Mouse (Mus musculus): ENCODE measurements around the gene Nlrc5.
"Not testable (repeated sequence)": the region's sequence is repeated elsewhere in the genome, so short reads cannot be mapped to it uniquely, and the experiment has no call there.

Gene Nlrc5

DNA sequence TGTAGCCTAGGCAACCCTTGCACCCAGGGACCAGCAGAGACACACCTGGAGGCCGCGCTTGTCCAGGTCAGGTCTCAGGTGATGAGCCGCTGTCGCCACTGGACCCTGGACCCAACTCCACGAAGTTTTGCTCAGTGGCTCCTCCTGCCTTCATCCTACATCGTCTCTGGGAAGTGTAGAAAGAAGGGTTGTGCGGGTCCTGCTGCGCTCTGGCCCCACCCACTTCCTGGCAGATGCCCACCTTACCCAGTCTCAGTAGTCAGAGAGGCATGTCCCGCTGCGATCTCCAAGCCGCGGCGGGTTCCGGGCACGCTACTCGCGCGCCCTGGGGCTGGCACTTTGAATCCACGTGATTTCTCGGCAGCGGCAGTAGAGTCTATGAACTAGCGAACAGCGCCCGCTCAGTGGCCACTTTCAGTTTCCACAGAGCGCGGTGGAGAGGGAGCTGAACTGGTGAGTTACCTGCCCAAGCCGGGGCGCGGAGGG is at the start of gene Nlrc5:
TSS of gene Nlrc5 (plus strand) at position 376 of the 486 bp plus-strand sequence.
- DNase-seq (ENCODE audit: low read depth, low spot score): peak; percentile 52

DNA sequence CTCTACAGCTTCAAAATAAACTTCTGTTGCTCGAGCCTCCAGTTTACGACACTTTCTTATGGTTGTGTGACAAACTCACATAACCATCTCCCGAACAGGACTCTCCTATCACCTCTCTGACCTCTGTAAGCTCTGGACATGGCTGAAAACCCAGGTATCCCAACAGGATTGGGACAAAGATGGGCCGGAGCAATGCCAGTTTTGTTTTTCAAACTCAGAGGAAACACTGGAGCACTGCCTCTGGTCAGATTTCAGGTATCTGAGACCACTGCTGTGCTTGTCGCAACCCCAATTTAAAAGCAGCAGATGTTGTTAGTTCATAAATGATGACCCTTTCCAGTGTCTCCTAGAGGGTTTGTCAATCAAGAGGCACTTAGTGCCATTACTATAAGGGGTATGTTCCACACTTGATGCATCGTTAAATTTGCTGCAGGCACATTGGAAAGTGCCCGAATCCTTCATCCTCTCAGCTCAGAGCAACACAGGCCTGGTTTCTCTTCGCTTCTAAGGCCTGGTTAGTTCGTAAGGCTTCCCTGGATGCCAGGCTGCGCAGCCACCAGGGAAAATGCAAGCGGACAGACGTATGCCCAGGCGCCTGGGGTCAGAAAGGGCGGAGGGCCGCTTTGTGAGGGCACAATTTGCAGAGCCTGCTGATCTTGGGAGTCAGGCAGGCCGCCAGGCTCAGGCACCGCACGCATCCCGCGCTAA is 48.5 kb upstream of the Nlrc5 start:
- peak; percentile 22 for DNase-seq (ENCODE audit: low read depth, low spot score)

DNA sequence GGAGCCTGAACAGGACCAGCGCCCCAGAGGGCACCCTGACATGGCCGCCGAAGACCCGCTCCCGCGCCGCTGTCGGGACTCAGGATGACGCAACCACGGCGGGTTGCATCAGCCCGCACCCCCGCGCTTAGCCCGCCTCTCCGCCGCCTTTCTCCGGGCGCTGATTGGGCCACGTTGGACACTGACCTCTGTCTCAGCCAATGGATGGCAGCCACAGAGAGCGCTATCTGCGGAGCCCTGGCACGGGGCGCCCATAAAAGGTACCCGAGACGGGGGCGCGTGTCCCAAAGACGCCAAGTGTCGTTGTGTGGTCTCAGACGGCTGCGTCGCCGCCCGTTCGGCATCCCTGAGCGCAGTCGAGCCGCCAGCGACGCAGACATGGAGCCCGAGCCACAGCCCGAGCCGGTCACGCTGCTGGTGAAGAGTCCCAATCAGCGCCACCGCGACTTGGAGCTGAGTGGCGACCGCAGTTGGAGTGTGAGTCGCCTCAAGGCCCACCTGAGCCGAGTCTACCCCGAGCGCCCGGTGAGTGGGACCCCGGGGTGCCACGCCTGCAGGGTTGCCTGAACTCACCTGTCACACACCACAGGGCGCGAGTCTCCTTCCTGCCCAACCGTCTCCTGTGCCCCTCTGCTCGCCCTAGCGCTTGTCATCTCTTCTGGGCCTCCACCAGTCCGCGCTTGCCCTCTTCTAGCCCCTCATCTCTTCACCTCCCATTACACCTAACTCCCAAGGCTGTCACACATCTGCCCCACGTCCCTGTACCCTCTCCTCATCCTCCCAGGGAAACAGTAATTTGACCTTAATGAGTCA is 47.7 kb upstream of the Nlrc5 start, which contains the start of gene Herpud1:
TSS of gene Herpud1 (plus strand) at position 225 of the 813 bp plus-strand sequence.
- DNase-seq (ENCODE audit: low read depth, low spot score): peak; percentile 98

DNA sequence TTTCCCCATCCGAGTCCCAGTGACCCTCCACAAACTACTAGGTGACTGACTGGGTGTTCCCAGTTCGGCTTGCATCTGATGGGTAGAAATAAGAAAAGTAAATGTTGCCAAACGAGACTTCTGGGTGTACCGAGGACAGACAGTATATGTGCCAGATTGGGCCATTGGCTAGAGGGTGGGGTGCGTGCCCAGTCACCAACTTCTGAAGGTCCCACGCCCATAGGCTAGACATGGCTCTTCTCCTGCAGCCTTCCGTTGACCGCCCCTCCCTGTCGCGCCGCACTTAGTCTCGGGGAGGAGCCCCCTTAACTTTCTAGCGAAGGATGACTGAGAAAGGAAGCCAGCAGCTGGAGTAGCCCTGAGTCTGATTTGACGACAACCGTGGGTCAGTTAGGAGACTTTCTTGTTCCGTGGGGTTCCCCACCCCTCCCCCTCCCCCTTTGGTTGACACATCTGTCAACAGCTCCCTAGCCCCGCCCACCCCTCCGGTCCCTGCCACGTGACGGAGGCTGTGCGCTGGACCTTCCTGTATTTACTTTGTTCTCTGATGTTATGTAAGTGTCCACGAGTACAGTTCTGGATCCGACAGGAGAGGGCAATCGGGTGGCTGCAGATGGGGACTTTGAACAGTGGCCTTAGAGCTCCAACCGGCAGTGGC is 47.0 kb upstream of the Nlrc5 start:
- DNase-seq (ENCODE audit: low read depth, low spot score): peak; percentile 98

DNA sequence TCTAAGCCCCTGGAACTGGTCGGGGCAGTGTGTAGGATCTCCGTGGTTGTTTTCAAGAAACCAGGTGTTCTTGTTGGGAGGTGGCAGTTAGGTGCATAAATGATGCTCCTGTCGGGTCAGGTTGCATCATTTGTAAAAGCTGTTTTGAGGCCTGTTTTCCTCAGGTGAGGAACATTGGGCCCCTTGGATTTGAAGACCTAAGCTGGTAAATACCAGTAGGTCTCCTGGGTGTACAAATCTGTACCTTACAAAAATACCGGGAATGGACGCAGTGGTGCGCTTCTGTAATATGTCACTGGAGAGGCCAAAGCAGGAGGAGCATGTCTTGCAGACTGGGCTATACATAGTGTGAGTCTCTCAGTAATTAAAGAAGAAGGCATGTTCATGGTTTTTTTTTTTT is 46.4 kb upstream of the Nlrc5 start:
- DNase-seq (ENCODE audit: low read depth, low spot score): peak; percentile 18

DNA sequence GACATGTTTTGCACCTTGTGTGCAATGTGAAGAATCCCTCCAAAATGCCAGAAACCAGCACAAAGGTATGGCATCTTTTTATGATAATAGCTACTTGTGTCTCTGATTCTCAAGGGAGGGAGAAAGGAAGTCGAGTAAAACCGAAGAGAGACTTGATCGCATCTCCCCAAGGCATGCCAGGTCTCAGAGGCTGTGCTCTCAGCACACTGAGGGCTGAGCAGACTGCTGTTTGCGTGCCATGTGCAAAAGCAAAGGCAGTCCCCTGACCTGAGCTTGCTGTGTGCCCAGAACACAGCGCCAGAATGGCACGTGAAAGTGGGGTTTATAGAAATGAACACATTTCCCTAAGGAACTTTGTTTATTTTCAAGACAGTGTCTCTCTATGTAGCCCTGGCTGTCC is 44.6 kb upstream of the Nlrc5 start:
- DNase-seq (ENCODE audit: low read depth, low spot score): no peak

DNA sequence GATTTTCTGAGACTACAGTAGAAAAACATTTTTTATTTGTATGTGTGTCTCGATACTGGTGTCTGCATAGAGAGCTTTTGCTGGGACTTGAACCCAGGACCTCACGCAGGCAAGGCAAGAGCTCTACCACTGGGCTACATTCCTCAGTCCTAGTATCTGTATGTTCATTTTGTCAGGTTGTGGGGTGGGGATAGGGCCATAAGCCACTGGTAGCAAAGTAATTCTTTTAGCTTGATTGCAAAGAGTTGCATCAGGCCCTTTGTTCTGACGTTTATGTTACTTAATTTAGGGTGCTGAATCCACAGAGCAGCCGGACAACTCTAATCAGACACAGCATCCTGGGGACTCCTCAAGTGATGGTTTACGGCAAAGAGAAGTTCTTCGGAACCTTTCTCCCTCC is 43.7 kb upstream of the Nlrc5 start:
- no peak for DNase-seq (ENCODE audit: low read depth, low spot score)

DNA sequence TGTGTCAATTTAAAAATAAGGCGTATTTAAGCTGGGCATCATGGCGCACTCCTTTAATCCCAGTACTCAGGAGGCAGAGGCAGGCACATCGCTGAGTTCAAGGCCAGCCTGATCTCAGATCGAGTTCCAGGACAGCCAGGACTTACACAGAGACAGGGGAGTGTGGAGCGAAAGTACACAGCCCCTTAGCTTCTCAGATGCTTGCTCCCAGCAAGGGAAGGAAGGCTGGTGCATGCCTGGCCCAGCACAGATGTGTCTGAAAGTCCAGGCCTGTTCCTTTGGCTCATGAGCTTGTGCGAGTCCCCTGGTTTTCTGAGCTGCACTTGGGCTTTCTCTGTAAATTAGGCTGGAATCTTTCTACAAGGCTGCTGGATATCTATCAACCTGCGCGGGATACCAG is 43.2 kb upstream of the Nlrc5 start:
- DNase-seq (ENCODE audit: low read depth, low spot score): no peak

DNA sequence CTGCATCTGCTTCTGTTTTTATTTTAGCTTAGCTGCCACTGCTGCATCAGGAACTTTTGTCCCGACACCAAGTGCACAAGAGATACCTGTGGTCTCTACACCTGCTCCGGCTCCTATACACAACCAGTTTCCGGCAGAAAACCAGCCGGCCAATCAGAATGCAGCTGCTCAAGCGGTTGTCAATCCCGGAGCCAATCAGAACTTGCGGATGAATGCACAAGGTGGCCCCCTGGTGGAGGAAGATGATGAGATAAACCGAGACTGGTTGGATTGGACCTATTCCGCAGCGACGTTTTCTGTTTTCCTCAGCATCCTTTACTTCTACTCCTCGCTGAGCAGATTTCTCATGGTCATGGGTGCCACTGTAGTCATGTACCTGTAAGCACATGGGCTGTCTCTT is 42.0 kb upstream of the Nlrc5 start:
- peak; percentile 46 for DNase-seq (ENCODE audit: low read depth, low spot score)

DNA sequence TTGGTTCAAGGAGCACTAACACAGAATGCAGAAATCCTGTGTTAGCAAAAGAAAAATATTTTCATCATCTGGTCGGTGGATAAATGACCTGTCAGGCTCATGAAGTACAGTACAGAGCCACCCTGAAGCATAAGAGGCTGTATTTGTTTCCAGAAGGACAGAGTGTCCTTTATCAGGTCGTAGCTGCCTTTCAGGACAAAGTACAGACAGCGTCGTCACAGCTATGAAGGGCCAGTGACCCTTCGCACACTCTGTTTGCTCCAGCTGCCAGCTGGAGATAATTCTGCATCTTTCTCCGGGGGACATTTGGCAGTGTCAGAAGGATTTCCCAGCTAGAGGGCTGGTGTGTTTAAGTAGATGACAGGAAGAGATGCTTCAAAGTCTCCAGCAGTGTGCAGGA is 41.5 kb upstream of the Nlrc5 start:
- DNase-seq (ENCODE audit: low read depth, low spot score): no peak

DNA sequence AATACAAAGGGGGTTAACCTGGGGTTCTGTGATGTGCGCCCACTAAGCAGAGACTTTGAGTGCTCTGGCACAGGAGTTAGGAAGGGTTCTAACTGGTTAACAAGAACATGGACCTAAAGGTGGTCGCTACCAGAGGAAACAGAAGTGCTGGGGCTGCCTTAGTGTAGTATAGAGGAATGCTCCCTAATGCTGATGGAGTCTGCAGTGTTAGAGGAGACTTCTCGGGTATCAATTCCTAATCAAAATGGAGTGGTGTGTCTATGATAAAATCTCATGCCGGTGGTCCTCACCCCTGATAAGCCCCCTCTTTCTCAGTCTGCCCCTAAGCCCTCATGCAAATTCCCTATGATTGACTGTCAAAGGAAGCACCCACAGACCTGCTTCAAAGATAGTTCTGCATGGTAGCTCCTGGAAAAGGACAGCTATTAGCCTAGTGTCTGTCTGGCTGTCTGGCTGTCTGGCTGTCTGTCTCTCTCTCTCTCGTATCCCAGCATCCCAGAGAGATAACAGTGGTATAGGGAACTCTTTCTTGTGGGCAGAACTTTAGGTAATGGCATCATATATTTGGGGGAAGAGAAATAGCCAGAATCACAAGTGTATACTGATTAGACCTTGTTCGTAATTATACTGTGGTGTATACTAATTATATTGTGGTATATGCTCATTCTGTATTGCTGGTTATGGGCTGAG is 38.2 kb upstream of the Nlrc5 start:
- DNase-seq (ENCODE audit: low read depth, low spot score): no peak

DNA sequence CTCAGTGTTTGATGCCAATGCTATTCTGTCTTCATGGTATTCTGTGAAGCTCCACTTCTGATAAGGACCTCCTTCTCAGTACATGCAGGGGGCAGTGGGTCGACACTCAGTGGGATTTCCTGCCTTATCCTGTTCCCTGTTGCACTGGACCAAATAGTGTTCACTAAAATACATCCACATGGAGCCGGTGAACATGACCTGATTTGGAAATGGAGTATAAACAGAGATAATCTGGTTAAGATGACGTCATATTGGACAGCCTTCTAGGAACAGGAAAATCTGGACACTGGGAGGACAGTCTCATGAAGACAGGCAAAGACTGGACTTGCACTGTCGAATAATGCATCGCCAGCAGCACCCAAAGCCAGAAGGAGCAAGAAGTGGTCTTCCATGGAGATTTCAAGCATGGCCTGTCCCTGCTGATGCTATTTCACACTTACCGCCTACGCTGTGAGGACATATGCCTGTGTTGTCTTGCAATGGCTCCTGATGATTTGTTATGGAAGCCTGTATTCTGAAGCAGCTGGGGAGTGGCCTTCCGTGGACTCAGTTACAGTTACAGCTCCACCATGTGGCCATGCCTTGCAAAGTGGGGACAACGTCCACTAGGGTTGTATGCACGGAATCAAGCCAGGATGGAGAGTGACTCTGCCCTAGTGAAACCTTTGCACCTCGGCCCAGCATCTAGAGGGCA is 37.0 kb upstream of the Nlrc5 start:
- DNase-seq (ENCODE audit: low read depth, low spot score): peak; percentile 62

DNA sequence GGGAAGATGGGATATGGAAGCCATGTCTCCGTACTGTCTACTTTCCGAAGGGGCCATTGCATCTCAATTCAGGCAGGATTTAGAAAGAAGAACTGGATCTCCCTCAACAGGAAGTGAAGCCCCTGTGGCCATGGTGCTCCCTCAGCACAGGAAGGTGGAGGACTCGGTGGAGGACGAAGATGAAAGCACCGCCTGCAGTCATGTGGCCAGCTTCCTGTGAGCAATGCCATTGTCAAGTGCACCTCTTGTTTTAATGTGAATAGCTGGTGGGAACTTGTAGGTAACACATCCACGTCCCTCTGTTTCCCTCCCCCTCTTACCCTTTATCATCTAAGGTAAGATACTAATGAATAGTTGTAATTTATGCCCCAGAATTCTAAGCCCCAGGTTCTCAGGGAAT is 35.6 kb upstream of the Nlrc5 start:
- no peak for DNase-seq (ENCODE audit: low read depth, low spot score)

DNA sequence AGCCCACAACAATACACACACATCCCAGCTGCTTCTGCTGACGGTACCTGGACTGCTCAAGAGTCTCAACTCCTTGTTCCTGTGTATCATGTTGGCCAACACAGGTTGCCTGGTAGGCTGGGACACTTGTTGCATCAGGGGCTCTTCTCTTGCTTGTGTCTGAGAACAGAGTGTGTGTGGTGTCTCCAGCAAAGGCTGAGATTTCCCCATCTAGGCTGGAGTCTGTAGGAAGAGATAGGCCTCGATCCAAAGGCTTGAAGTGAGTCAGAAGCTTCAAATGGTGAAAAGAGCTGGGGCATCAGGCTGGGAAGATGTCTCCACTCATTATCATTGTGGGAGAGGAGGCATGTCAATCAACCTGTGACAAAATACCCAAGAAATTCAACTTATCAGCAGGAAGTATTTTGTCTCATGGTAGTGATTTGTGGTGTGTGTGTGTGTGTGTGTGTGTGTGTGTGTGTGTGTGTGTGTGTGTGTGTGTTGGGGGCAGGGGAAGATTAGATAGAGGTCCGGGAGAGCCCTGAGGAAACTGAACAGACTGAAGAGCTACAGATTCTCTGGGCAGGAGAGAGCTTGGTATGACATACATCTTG is 34.7 kb upstream of the Nlrc5 start:
- no peak for DNase-seq (ENCODE audit: low read depth, low spot score)

DNA sequence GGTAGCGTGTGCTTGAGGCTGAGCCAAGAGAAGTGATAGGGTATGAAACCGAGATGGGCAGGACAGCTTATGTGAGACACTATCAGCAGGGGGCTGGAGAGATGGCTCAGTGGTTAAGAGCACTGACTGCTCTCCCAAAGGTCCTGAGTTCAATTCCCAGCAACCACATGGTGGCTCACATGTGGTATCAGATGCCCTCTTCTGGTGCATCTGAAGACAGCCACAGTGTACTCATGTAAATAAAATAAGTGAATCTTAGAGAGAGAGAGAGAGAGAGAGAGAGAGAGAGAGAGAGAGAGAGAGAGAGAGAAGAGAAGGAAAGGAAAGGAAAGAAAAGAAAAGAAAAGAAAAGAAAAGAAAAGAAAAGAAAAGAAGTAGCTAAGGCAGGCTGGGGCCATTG is 34.2 kb upstream of the Nlrc5 start:
- DNase-seq (ENCODE audit: low read depth, low spot score): not testable (repeated sequence)

DNA sequence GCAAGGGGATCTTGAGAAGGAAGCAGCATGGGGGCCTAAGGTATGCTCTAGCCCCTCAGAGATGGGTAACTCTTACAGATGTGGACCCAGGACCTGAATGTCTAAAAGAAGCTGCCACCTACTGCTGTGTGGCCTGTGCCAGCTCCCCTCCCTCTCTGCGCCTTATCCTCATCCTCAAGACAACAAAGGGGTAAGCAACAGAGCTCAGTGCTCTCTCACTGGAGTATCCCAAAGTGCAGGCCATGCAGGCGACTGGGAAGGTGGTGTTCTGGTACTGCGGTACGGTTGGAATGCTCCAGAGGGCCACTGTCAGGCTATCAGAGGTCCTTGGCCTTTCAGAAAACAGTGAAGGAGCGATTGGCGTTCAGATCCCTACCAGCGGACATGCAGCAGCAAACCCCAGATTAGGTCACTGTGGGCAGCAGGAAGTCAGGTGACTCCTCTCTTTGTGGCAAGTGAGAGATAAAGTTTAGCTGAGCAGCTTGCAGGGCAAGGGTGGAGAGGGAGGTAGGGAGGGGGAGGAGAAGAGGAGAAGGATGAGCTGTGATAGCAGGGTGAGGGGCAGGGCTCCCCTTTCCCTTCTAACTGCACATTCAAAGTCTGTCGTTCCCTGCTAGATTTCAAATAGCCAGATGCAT is 25.6 kb upstream of the Nlrc5 start:
- no peak for DNase-seq (ENCODE audit: low read depth, low spot score)

DNA sequence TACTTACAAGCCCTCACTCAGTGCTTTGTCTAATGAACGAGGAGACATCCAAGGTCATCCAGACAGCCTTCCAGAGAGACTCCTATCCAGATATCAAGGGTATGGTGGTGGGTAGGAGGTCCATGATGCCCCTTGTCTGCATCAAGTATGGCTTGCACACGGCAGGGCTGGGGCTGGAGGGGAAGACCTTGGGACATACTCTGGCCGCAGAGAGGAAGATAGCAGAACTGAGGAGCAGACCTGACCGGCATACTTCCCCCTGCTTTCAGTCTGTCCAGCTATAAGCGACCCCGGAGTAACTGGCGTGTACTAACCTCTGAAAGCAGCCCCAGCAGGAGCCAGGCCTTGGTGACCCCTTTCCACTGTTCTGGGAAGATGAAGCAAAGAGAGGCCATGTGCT is 24.6 kb upstream of the Nlrc5 start:
- DNase-seq (ENCODE audit: low read depth, low spot score): no peak

DNA sequence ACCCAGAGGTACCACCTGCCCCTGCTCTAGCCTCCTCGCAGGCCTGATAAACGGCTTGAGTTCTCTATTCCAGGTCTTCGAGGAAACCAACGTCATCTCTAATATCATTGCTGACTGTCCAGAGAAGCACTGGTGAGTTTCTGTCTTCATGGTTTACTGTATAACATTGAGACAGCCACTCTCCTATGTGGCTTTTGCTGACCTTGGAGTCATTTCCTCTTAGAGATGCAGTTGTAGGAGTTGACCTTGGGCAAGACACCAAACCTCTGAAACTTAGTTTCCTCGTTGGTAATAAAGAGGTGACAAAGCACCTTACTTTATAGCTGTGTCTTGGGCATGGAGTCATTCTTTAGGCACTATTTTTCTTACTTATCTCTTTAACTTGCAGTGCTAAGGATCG is 21.6 kb upstream of the Nlrc5 start:
- DNase-seq (ENCODE audit: low read depth, low spot score): no peak

DNA sequence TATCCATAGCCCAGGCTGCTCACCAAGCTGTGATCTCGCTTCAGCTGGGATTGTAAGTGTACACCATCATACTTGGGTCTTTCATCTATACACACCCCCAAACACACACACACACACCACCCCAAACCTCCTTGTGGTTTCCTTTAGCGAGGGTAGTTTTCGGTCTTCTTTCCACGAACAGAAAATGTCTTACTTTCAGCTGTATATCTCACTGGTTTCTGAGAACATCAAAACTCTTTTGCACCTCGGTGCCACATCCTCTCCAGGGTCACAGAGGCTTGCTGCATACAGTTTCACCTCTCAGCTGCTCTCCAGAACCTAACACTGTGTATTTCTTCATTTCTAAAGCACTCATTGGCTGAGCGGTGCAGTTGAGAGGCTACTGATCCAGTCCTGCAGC is 20.6 kb upstream of the Nlrc5 start:
- DNase-seq (ENCODE audit: low read depth, low spot score): no peak

DNA sequence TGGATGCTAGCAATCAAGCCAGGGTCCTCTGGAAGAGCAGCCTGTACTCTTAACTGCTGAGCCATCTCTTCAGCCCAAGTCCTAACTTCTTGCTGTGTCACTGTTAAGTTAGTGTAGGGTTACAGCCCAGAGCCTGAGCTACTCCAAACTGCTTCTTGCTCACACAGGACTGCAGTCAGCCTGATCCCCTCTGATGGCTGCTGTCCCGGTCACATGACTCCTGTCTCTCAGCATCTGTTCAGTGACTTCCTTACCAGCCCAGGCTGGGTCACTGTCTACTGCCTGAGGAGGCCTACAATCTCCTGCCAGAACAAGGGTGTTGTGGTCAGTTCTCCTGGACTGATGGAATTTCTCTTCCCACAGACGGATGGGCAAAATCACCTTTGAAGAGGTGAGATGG is 18.9 kb upstream of the Nlrc5 start:
- peak; percentile 36 for DNase-seq (ENCODE audit: low read depth, low spot score)

All from skeletal muscle tissue, adult 2 months (tissue).